Mouse (Mus musculus): ENCODE measurements around the gene Pnrc2. TPM values are rescaled to one million over a fixed set of nuclear protein-coding genes. Genes with fewer than 3 reads are reported as not detected.

Pnrc2 gene
- polyA plus RNA-seq, 1 experiment: 37.5 TPM

DNA sequence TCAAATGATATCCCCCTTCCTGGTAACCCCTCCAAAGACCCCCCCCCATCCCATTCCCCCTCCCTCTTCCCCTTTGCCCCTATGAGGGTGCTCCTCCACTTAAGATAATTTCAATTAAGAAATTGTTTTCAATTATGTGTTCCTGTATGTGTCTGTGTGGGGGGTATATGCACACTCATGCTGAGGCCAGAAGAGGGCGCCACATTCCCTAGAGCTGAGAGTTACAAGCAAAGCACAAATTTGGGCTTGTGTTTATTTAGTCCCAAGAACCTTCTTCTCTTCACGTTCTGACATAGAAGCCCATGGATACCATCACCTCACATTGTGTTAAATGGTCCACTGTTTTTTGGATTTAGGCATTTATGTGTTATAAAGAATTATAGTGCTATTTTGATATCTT is 50.4 kb downstream of the Pnrc2 start:
- DNase-seq (ENCODE audit: low read depth): no peak

DNA sequence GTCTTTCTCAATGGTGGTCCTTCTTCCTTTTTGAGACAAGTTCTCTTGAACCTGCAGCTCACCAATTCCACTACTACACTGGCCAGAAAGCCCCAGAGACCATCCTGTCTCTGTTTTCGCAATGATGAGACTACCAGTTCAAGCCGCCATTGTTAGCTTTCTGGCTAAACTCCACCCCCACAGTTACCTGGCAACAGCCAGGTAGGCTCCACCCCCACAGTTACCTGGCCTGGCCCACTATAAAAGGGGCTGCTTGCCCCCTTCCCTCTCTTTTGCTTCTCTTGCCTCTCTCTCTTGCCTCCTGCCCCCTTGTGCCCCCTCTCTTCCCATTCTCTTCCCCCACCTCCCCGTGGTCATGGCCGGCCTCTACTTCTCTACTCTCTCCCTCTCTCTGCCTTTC is 51.9 kb downstream of the Pnrc2 start:
- DNase-seq (ENCODE audit: low read depth): no peak

Other genes with a start within 250 kb of the Pnrc2 start
- 3.9 and 4.4 TPM in 2 replicates for gene Ifnlr1, start 187.6 kb downstream of the Pnrc2 start, polyA plus RNA-seq (2012; rRNA removed)
- 0.57 and 0.96 TPM in 2 replicates for gene Il22ra1, start 145.7 kb downstream of the Pnrc2 start, polyA plus RNA-seq (2012; rRNA removed)
- gene Myom3, start 114.1 kb downstream of the Pnrc2 start, polyA plus RNA-seq (2012; rRNA removed): 0.67 and 1.1 TPM in 2 replicates
- 61.3 and 69.8 TPM in 2 replicates for gene Srsf10, start 18.1 kb downstream of the Pnrc2 start, polyA plus RNA-seq (2012; rRNA removed)
- gene Cnr2, start 21.5 kb upstream of the Pnrc2 start, polyA plus RNA-seq (2012; rRNA removed): 1.4 and 1.7 TPM in 2 replicates
- gene Fuca1, start 46.9 kb upstream of the Pnrc2 start, polyA plus RNA-seq (2012; rRNA removed): 111 and 134 TPM in 2 replicates
- 50.5 and 52.5 TPM in 2 replicates for gene Hmgcl, start 72.6 kb upstream of the Pnrc2 start, polyA plus RNA-seq (2012; rRNA removed)
- gene Gale, start 89.9 kb upstream of the Pnrc2 start, polyA plus RNA-seq (2012; rRNA removed): 44.7 and 68.5 TPM in 2 replicates
- gene Lypla2, start 98.8 kb upstream of the Pnrc2 start, polyA plus RNA-seq (2012; rRNA removed): 61.8 and 75.3 TPM in 2 replicates
- 44.7 and 48.6 TPM in 2 replicates for gene Pithd1, start 113.4 kb upstream of the Pnrc2 start, polyA plus RNA-seq (2012; rRNA removed)
- gene Eloa, start 147.9 kb upstream of the Pnrc2 start, polyA plus RNA-seq (2012; rRNA removed): 16.0 and 17.9 TPM in 2 replicates
- 410 and 531 TPM in 2 replicates for gene Rpl11, start 179.6 kb upstream of the Pnrc2 start, polyA plus RNA-seq (2012; rRNA removed)